Mouse (Mus musculus) NIH3T3 (cell line): ENCODE data around the gene Anks3.

Experiments used
- DNase-seq: peaks from one replicate; pipeline ENCODE4 v3.0.0-alpha.2; 2012; ENCODE audit warnings: low read depth

Gene Anks3

GRCm38 (mm10) chr16:4968426-4968825 lies 4.4 kb upstream of the Anks3 start:
- DNase-seq = no peak

GRCm38 (mm10) chr16:4965392-4966129 lies 1.6 kb upstream of the Anks3 start:
- DNase-seq = no peak

- peak; percentile 50 for DNase-seq
Measured at GRCm38 (mm10) chr16:4964731-4965391, 856 bp upstream of the Anks3 start.

- peak; percentile 11 for DNase-seq
Measured at GRCm38 (mm10) chr16:4963346-4963745, 659 bp downstream of the Anks3 start.

GRCm38 (mm10) chr16:4960260-4960659 lies 3.7 kb downstream of the Anks3 start:
- DNase-seq = no peak

GRCm38 (mm10) chr16:4957446-4957845 lies 6.6 kb downstream of the Anks3 start:
- DNase-seq = no peak

- DNase-seq = no peak
Measured at GRCm38 (mm10) chr16:4956609-4957008, 7.4 kb downstream of the Anks3 start.

GRCm38 (mm10) chr16:4947378-4947777 lies 16.6 kb downstream of the Anks3 start:
- DNase-seq = no peak

GRCm38 (mm10) chr16:4946155-4946554 lies 17.9 kb downstream of the Anks3 start:
- DNase-seq = no peak

- no peak for DNase-seq
Measured at GRCm38 (mm10) chr16:4945415-4945814, 18.6 kb downstream of the Anks3 start.

GRCm38 (mm10) chr16:4943431-4943830 lies 20.6 kb downstream of the Anks3 start:
- DNase-seq = no peak

GRCm38 (mm10) chr16:4942868-4943267 lies 21.1 kb downstream of the Anks3 start:
- DNase-seq = no peak

- DNase-seq = no peak
Measured at GRCm38 (mm10) chr16:4941016-4941415, 23.0 kb downstream of the Anks3 start.

- no peak for DNase-seq
Measured at GRCm38 (mm10) chr16:4940311-4940850, 23.6 kb downstream of the Anks3 start.

GRCm38 (mm10) chr16:4939412-4939811 lies 24.6 kb downstream of the Anks3 start:
- peak; percentile 74 for DNase-seq

- peak; percentile 96 for DNase-seq
Measured at GRCm38 (mm10) chr16:4938989-4939388, 25.0 kb downstream of the Anks3 start.

GRCm38 (mm10) chr16:4938461-4938860 lies 25.5 kb downstream of the Anks3 start, which contains the start of gene Nudt16l1:
Gene Nudt16l1, plus strand, starts transcription at chr16:4938761.
- DNase-seq = no peak

- DNase-seq = no peak
Measured at GRCm38 (mm10) chr16:4937351-4938190, 26.4 kb downstream of the Anks3 start.

GRCm38 (mm10) chr16:4935931-4936703 lies 27.9 kb downstream of the Anks3 start:
- DNase-seq = peak; percentile 28

GRCm38 (mm10) chr16:4935430-4935829 lies 28.6 kb downstream of the Anks3 start:
- DNase-seq = no peak

GRCm38 (mm10) chr16:4932429-4932828 lies 31.6 kb downstream of the Anks3 start:
- DNase-seq = peak; percentile 40

GRCm38 (mm10) chr16:4928474-4928873 lies 35.5 kb downstream of the Anks3 start:
- no peak for DNase-seq
